Mouse (Mus musculus) E14TG2a.4 (cell line): ENCODE measurements around the gene Gm10964.

Experiments used
- H3K27me3 ChIP-seq: 2 replicates; pipeline ENCODE4 v1.6.1; 2014; ENCODE audit warnings: low read length, control low read depth; ENCODE audit not compliant: insufficient read depth
- H3K36me3 ChIP-seq: 2 replicates; pipeline ENCODE4 v1.6.1; 2014; ENCODE audit warnings: low read length, control low read depth; ENCODE audit not compliant: insufficient read depth
- H3K4me1 ChIP-seq: replicated peaks from 2 replicates; pipeline ENCODE4 v1.6.1; 2014; ENCODE audit warnings: low read depth, low read length, control low read depth
- H3K4me3 ChIP-seq: replicated peaks from 2 replicates; pipeline ENCODE4 v1.5.1; 2014; ENCODE audit warnings: mild to moderate bottlenecking, low read length
- H3K9me3 ChIP-seq: 2 replicates; pipeline ENCODE4 v1.6.1; 2014; ENCODE audit warnings: low read length, control low read depth
- POU5F1 ChIP-seq: IDR thresholded peaks from 2 replicates; pipeline ENCODE4 v1.6.1; 2014; ENCODE audit warnings: low read length, borderline replicate concordance

Gm10964 gene

GRCm38 (mm10) chr3:103792566-103792965 is 53.4 kb downstream of the Gm10964 start:
- Histone ChIP-seq H3K4me3 (no peak overlapping the region), H3K36me3 (no peaks in the 10 kb centered on the region), H3K9me3 (no peaks in the 10 kb centered on the region), H3K27me3 (peaks cover 13% of the 10 kb centered on the region), H3K4me1 (peaks cover 37% of the 10 kb centered on the region)
- TF ChIP-seq POU5F1 = no peak
